Mouse (Mus musculus) lung, postnatal 36 days (tissue): ENCODE measurements around the gene Tmem131l.
A peak's percentile ranks its signal among the peaks of the same experiment; 100 is the strongest.
"Not testable (repeated sequence)": the region's sequence is repeated elsewhere in the genome, so short reads cannot be mapped to it uniquely, and the experiment has no call there.

ENCODE experiments used
- DNase-seq: peaks from one replicate; pipeline ENCODE4 v3.0.0; 2022; ENCODE audit warnings: mixed read lengths

Tmem131l gene

DNA sequence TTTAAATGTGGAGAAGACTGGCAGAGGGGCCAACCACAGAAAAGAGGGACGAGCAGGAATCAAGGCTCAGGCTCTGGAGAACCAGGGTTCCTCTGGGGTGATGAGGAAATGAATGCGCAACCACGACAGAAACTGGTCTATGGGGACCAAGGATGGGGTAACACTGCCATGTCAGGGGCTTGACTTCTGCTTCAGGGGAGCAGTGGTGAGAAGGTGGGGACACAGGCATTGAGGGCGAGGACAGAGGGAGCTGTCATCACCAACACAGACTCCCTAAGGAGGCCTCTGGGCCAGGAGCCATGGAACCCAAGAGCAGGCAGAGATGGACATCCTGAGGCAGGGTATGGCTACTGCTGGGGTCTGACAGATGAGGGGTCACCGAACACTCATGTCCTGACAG is 137.0 kb downstream of the Tmem131l start:
- DNase-seq: no peak

DNA sequence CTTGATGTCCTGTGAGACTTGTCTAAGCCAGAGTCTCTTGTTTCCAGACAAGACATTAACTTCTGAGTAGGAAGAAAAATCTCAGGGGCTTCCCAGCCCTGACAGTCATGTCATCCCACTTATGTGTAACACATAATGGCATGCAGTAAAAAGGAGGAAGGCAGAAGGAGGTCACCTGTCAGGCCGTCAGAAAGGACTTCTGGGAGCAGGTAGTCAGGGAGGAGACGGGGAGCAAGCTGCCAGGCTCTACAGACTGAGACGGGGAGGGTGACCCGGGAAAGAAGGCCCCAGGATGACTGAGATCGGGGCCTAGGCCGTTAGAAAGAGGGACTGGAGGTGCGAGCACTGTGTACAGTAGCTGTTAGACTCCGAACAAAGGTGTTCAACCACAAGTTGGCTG is 137.5 kb downstream of the Tmem131l start:
- no peak for DNase-seq

DNA sequence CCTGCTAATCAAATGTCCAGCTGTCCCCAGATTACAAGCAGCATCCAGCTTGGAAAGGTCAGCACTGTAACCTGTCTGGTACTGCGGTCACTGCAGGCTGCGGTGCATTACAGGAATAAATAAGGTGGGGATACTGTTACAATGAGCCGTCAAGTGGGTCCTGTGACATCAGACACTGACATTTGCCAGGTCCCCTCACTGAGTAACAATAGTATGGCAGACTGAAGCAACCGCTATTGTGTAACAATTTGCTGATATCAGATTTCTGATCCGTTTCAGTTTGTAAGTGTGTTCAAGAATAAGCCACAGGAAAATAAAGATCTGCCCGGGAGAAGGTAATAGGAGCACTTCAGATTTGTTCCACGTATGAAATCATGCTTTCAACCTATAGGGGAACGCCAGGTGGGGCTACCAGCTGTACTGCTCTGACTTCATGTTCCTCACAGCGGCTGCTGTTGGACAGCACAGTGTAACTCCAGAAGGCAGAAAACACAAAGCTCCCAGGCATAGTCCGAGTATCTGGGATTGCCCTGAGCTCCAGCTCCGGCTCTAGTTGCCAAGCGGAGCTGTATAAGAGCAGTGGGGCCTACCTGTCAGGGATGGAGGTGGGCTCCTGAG is 139.1 kb downstream of the Tmem131l start:
- peak; percentile 7 for DNase-seq

DNA sequence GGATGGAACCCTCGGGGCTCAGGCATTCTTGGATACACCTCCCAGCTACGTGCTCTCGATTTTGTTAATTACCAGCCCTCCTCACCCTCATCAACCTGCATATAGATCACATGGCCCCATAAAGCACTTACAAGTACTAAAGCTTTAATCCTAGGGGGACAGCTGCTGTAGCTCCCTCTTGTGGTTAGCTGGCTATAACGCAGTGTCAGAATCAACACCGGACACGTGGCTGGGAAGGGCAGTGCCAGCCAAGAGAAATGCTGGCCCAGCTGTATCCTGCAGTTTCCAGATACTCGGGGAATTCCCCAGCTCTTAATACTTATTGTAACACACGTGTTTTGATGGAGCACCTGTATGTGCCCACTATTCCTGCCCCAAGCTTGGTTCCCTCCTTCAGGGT is 140.4 kb downstream of the Tmem131l start:
- DNase-seq: peak; percentile 71

- DNase-seq: no peak
These were observed 141.7 kb downstream of the Tmem131l start for GRCm38 (mm10) chr3:83898246-83898645.

- DNase-seq: no peak
These were observed 144.2 kb downstream of the Tmem131l start for GRCm38 (mm10) chr3:83895811-83896210.

DNA sequence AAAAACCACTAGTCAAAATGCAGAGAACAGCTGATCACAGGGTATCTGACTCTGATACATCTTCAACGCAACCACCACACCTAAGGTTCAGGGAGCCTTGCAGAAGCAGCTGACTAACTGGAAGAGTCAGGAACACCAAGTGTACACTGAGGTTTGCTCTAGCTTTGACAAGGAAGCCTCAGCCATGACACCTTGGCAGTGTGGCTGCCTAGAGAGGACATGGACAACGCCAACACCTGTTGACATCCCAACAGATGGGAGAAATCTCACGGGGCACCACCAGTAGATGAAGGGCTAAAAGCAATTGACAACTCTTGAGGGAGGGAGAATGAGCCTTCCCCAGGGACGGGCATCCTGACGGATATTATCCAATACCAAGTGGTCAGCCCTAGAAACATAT is 144.9 kb downstream of the Tmem131l start:
- DNase-seq: no peak

GRCm38 (mm10) chr3:83885163-83885562 is 154.8 kb downstream of the Tmem131l start:
- peak; percentile 68 for DNase-seq

GRCm38 (mm10) chr3:83879261-83880050 is 160.5 kb downstream of the Tmem131l start:
- DNase-seq: not testable (repeated sequence)

GRCm38 (mm10) chr3:83878801-83879200 is 161.2 kb downstream of the Tmem131l start:
- DNase-seq: no peak

- DNase-seq: no peak
These were observed 163.7 kb downstream of the Tmem131l start for GRCm38 (mm10) chr3:83876299-83876698.

DNA sequence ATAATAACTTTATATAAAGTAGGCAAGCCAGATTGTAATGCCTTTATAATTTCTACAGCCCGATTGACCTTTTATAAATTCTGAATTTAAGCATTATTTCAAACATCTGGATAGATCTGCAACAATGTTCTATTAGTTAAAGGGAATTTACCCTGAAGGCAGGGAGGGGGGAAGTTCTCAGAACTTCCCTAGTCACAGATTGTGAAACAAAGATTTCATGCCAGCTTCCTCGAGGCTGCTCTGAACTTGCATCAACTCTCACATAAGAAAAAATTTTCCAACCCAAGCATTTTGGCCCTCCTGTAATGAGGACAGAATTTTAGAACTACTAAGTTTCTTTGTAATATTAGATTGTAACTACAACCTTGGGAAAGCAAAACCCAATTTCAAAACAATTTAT is 164.9 kb downstream of the Tmem131l start:
- peak; percentile 21 for DNase-seq

DNA sequence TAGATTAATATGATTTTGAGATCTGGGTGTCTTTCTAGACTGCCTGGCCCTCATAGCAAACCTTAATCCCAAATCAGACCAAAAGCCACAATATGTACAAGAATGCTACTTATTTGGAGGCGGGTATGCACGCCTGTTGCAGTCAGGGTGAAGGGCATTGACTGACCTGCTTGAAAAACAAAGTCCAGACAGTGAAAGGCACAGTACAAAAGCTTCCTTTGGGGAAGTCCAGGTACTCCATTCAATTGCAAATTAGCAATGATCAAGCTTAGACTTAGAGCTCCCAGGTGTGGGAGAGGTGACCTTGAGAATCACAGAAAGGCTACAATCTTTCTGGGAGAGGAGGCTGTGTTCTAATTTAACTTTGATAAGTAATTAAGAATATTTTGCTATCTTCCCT is 167.1 kb downstream of the Tmem131l start:
- not testable (repeated sequence) for DNase-seq

- DNase-seq: not testable (repeated sequence)
These were observed 168.0 kb downstream of the Tmem131l start for GRCm38 (mm10) chr3:83871962-83872361.

DNA sequence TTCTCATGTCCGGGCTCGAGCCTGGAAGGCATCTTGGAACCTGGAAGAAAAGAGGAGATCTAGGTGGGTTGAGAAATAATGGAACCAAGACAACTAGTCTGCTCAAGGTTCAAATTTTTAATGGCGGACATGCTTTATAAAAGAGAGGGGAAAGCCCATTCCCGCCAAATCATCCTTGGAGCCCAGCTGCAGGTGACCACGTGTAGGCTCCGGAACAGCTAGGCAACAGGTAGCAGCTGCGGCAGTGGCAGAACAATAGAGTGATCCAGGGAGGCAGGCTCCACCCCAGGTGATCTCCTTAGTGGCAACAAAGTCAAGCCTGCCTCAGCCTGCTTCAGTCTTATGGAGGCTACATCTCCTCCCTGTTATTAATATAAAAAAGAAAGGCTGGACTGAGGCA is 168.4 kb downstream of the Tmem131l start:
- not testable (repeated sequence) for DNase-seq

GRCm38 (mm10) chr3:83869776-83870175 is 170.2 kb downstream of the Tmem131l start:
- no peak for DNase-seq

DNA sequence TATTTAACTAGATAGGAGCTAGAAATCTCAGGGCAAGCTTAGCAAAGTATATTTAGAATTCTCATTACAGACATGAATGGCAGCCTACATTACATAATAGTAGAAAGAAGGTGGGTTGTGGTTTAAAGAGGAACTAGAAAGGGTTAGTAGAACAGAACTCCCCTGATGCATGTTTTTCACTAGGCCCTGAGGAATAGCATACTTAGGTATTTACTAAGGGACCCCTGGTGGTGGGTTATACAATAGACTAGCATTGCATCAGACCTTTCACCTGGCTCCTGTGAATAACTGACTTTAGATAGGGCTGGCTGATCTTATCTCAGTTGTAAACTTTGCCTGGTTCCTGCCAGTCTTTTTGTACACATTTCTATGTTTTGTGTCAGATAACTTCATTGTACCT is 172.9 kb downstream of the Tmem131l start:
- DNase-seq: not testable (repeated sequence)

- peak; percentile 73 for DNase-seq
These were observed 174.8 kb downstream of the Tmem131l start for GRCm38 (mm10) chr3:83865216-83865615.

GRCm38 (mm10) chr3:83864064-83864548 is 175.9 kb downstream of the Tmem131l start:
- DNase-seq: no peak

DNA sequence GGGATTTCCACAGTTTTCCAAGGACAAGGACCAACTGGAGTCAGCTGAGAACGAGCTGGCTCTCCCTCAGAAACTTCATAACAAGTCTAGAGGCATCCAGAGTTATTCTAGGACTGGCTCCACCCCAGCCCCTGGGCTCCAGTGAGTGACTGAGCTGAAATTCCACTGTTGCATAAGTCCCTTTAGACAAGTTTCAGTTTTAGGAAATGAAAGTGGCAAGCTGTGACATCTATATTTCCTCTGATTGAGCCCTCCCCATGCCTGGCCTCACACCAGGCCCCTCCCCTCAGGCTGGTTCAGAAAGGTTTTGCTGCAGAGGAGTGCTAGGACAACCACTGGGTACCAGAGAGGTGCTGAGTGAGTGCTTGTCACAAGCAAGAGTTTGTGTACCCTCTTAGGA is 177.0 kb downstream of the Tmem131l start:
- peak; percentile 90 for DNase-seq

DNA sequence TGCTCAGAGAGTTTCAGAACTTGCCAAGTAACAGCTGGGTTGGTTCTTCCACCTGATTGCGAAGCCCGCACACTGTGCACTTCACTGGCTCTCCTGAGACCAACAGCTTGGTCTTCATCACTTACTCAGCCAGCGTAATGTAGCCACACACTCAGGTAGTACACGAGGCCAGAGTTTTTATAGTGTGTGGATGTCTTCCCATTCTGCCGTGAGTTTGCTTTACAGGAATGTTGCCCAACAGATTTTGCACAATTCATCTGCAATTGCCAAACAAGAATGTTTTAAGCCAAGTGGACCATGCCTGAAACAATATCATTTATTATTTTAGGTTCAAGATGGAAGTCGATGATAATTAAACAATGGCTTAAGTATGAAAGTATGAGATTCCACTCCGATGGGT is 180.4 kb downstream of the Tmem131l start:
- DNase-seq: peak; percentile 63

- DNase-seq: peak; percentile 55
These were observed 180.9 kb downstream of the Tmem131l start for GRCm38 (mm10) chr3:83859071-83859470.

GRCm38 (mm10) chr3:83857621-83858020 is 182.4 kb downstream of the Tmem131l start:
- DNase-seq: no peak

DNA sequence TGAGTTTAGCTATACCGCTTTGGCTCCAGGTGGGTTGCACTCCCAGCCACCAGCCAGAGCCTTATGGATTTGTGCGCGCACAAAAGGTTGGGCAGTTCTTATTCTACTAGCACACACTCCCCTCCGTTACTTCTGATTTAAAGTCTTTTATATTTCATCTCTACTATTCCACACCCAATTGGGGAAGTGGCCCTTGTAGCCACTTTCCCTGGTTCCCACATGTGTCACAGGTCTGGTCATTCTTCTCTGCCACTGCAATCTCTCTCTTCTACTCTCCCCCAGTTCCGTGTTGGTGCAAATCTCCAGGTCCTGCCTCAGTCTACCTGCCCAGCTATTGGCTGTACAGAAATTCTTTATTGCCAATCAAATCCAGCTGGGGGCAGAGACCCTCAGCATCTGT is 184.3 kb downstream of the Tmem131l start:
- DNase-seq: no peak
